Mouse (Mus musculus) skeletal muscle tissue, adult 2 months (tissue): ENCODE measurements at regions not wholly inside any gene's neighbourhood (a gene's known extent, or its start where the extent isn't known, plus 50 kb on each side); places are given as distances from the start of the nearest gene placed in this dataset.

ENCODE experiments used
- DNase-seq: peaks from one replicate; pipeline ENCODE4 v3.0.0-alpha.2; 2012; ENCODE audit warnings: low read depth, low spot score

- peak; percentile 11 for DNase-seq
Observed at GRCm38 (mm10) chr17:79414006-79414405, 59.1 kb upstream of the Cdc42ep3 start.

- DNase-seq: no peak
Observed at GRCm38 (mm10) chr17:79417953-79418352, 63.1 kb upstream of the Cdc42ep3 start.

- DNase-seq: no peak
Observed at GRCm38 (mm10) chr17:79421618-79422017, 66.7 kb upstream of the Cdc42ep3 start.

- no peak for DNase-seq
Observed at GRCm38 (mm10) chr17:79439182-79439581, 84.3 kb upstream of the Cdc42ep3 start.

GRCm38 (mm10) chr17:79442507-79443115 is 87.7 kb upstream of the Cdc42ep3 start:
- DNase-seq: no peak

- DNase-seq: no peak
Observed at GRCm38 (mm10) chr17:79447170-79447569, 92.3 kb upstream of the Cdc42ep3 start.

- DNase-seq: no peak
Observed at GRCm38 (mm10) chr17:79451141-79451860, 96.4 kb upstream of the Cdc42ep3 start.

DNA sequence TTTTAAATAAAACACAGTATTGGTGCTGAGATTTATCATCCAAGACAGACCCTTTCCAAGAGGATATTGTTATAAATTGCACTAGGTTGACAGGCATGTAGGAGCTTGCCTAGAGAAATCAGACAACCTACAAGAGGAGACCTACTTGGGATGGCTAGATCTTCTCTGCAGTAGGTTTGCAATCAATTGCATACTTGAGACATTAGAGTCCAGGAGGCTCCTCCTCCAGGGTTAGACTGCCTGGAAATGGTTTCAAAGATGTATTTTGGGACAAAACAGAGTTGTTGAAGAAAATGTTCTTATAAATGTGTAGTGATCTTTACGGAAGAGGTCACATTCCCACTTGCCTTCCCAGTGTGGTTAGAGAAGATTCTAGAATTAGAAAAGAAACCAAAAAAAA is 98.9 kb upstream of the Cdc42ep3 start:
- DNase-seq: no peak

- DNase-seq: peak; percentile 4
Observed at GRCm38 (mm10) chr17:79454526-79454925, 99.6 kb upstream of the Cdc42ep3 start.

GRCm38 (mm10) chr17:79455229-79455628 is 100.3 kb upstream of the Cdc42ep3 start:
- DNase-seq: no peak

GRCm38 (mm10) chr17:79457636-79458035 is 102.7 kb upstream of the Cdc42ep3 start:
- DNase-seq: no peak

- DNase-seq: no peak
Observed at GRCm38 (mm10) chr17:79461681-79462091, 106.8 kb upstream of the Cdc42ep3 start.

DNA sequence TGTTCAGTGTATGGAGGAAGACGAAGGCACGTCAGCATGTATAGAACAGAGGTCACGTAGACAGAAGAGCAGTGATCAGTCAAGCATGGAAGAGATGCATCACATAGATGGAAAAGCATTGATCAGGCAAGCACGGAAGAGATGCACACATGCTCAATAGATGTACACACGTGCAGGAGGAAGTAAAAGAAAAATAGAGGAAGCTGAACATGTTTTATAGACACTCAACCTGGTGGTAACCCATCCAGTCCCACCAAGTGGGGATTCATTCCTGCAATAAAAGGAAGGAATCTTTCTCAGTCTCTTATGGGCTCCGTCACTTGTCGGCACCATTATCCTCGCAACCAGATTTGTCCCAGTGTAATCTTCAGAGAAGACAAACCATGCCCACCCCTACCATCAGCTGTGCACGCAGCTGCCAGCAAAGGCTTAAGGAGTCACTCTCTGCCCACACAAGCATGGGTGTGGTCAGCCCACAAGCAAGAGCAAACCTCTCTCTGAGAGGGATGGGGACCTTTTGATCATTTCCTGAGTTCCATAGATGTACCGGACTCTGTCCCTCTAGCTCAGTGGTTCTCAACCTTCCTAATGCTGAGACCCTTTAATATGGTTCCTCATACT is 108.3 kb upstream of the Cdc42ep3 start:
- no peak for DNase-seq

DNA sequence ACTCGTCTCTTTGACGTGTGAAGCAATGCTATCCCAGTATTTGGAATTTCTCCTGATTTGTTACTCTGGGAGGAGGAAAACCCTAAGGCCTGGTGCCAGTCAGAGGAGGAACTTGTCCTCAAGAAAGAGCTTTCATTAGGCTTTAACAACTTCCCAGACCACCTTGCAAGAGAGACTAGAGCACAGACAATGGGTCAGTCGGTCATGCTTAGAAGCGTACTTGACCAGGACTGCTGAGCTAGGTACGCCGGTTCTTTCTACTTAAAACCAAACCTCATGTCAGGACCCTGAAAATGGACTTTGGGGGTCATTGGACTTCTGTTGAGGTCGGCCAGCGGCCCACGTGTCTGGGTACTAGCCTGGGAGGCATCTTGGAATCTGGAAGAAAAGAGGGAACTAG is 110.8 kb upstream of the Cdc42ep3 start:
- DNase-seq: no peak

DNA sequence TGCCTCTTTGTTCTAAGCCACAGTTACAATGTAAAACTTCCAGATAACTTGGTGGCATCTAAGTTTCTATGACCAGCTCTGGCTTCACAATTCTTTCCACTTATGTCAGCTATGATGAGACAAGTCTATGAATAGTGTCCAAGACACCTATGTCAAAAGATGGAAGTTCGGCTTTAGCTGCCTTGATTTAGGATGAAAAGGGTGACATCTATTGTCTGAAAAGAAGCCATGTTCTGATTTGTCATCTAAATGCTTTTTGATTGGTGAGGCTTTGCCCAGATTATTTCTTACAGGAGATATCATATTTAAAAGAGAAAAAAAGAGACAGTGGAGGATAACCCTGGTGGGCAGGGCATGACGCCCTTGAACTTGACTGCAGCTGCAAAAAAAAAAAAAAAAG is 116.7 kb upstream of the Cdc42ep3 start:
- no peak for DNase-seq

DNA sequence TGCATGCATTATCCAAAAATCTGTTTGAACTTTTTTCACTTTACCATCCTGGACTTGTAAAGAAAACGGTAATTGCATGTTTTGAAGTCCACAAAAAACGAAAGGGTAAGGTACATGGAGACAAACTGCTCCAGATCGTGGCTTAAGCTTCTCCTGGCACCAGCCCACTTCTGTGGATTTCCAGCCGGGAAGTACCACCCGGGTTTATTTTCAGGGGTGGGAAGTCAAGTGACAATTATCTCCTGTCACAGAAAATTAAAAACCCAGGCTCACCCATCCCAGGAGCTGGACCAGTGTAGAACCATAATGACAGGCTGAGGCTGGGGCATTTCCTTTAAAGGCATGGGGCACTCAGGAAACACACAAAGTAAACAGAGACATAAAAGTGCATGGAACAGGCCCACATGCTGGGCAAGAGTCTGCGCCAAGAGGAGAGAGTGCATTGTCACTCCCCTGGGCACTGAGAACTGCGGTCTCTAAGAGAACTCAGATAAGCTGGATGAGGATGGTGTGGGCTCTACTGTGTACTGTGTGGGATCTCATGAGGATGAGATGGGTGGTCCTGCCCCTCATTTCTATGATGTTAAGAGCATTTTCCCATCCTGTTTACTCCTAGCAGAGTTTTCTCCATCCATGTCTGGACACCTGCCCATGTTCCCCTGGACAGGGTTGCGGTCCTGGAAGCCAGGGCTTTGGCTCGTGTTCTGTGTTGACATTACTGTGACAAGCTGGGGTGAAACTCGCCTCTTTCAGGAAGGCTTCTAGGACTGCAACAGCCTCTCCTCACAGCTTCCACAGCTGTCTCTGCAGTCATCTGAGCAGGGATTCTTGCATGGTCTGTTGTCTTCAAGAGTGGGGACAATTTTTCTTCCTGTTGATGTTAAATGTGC is 117.5 kb upstream of the Cdc42ep3 start:
- DNase-seq: peak; percentile 21

- DNase-seq: no peak
Observed at GRCm38 (mm10) chr17:79476671-79477070, 121.8 kb upstream of the Cdc42ep3 start.

DNA sequence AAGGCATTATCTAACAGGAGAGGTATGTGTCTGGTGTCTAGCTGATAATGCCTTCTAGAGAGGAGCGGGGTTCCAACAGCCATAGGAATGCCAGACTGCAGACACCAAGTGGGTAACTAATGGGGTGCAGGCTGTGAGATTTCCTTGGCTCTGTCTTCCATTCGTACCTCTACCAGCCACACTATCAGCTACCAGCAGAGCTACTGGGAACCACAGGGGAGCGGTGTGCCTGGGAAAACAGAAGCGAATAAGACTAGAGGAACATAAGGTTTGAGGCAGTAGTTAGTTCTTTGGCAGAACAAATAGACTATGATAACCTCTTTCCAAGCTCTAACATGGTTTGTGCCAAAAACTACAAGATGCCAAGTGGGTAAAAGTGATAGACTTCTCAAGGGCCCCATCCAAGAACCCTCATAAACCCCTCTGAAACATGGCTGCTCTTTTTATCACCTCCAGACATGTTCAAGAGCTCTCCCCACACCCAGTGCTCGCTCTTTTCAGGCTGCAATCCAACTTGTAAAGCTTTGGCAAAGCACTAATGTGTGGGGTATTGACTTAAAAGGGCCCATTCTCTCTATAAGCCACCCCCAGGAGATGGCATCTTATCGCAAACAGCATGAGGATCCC is 126.3 kb upstream of the Cdc42ep3 start:
- no peak for DNase-seq

DNA sequence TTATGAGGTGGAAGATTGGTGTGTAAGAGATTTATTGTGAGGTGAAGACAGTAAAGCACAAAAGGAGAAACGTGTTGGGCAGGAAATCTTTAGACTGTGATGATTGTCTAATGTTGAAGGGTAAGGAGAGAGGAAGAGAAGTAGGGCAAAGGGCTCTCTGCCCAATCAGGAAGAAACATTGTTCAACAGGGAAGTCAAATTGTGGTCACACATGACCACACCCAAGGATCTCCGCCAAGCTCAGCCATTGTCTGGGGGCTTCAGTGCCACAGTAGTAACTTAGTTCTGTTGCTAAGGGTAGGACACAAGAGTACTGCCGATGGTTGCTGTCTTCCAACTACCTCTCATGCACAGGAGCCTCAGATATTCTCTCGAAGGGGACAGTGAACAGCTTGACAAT is 127.0 kb upstream of the Cdc42ep3 start:
- no peak for DNase-seq

DNA sequence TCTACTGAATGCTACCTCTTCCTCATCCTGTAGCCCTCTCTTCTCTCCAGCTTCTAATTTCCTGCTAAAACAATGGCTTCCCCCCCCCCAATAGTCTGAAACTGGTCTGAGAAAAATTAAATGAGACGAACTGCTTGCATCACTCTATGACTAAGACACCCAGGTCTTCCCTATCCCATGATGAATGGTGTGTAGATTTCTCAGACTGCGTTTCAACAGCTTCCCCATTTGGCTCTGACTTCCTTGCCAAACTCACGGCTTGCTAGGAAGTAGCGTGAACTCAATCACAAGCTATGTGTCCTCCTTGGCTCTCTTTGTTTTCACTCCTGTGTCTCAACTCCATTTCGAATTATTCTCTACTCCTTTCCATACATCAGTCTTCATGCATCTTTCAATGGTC is 126.4 kb upstream of the Rmdn2 start:
- DNase-seq: no peak

DNA sequence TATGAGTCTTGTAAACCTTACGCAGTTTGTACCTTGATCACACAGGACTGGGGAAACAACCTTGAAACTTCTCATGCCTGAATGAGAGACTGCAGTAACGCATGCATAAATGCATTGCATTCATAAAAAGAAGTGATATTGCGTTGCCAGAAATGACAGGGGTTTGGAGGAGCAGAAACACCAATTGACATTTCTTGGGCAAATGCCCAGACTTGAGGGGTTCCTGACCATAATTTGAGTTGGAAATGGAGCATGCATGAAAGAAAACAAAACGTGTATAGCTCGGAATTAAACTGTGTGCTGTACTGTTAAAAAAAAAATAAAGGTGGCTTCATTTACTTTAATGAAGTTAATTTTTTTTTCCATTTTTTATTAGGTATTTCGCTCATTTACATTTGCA is 122.4 kb upstream of the Rmdn2 start:
- no peak for DNase-seq

DNA sequence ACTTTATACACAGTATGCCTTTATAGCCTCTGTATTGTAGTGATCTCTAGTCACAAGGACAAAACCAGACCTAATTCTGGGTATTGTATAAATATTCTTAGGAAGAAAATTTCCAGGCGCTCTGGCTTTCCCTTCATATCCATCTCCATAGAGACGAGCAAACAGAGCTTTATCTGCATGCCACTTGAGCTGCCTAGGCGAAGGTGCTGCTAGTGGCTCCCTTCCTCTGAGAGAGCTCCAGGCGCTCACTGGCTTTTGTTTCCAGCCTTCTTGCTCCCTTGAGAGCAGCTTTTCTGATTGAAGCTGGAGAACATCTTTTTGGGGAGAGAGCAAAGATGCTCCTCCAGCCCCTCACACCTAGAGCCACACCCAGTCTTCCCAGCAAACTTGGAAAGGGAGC is 114.0 kb upstream of the Rmdn2 start:
- DNase-seq: no peak
